11 mouse cellular contexts compared by ENCODE assay signal in the genomic region with DNA sequence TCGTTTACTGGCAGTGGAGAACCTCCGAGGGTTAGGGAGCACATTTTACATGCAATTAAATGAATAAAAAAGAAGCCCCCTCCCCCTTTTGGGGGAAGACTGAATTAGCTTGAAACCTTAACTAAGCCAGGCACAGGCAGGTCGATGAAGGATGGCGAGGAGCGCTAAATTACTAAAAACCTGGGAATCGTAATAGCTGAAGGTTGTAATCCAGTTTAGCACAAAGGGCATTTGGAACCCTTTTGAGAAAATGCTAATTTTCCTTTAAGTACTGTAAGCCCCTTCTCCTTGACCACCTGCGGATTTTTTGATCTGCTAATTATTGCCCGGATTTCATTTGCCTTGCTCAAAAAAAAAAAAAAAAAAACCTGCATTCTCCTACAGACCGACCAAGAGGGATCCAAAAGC. TPM values are rescaled to one million over a fixed set of nuclear protein-coding genes. Genes with fewer than 3 reads are reported as not detected.
DNase-seq lines count a peak whose midpoint lies in the region; ATAC-seq and TF ChIP-seq lines count a peak whose summit lies in the region.
"Had no signal": no experiment of that assay in that cellular context is flagged by ENCODE, and none has a peak within 500 bp of the region (broad histone marks: within the 10 kb centered on the region; RNA-seq: fewer than 3 reads in every experiment).

No protein-coding gene starts in this region.

- no peaks in the 10 kb centered on the region for H3K9me3 ChIP-seq in heart, embryonic 13.5 days
- no peaks in the 10 kb centered on the region for H3K9me3 ChIP-seq in hindbrain, embryonic 13.5 days
- H3K9me3 ChIP-seq in midbrain, embryonic 15.5 days, result no peaks in the 10 kb centered on the region
- no peaks in the 10 kb centered on the region for H3K9me3 ChIP-seq in stomach, postnatal 0 days (ENCODE audit: control insufficient read depth, low read length)

- peak overlapping the region; percentile 91 for H3K4me2 ChIP-seq in heart, embryonic 13.5 days
- peak overlapping the region; percentile 93; the same call in 1 of the 2 replicates for H3K4me2 ChIP-seq in hindbrain, embryonic 13.5 days
- H3K4me2 ChIP-seq in midbrain, embryonic 15.5 days, result peak overlapping the region; percentile 89
- H3K4me2 ChIP-seq in stomach, postnatal 0 days (replicated peaks; ENCODE audit: low read depth), result no peak overlapping the region

- H3K4me3 ChIP-seq in heart, embryonic 13.5 days, result no peak overlapping the region
- no peak overlapping the region for H3K4me3 ChIP-seq in hindbrain, embryonic 13.5 days
- no peak overlapping the region for H3K4me3 ChIP-seq in midbrain, embryonic 15.5 days
- no peak overlapping the region for H3K4me3 ChIP-seq in stomach, postnatal 0 days (ENCODE audit: low read depth, low read length)
- H3K4me3 ChIP-seq: erythroblast, embryonic 14.5 days had no signal

- no peak for TF ChIP-seq EP300 in stomach, postnatal 0 days (optimal IDR thresholded peaks at IDR 0.05)

- H3K27ac ChIP-seq in heart, embryonic 13.5 days (replicated peaks), result no peak overlapping the region
- no peak overlapping the region for H3K27ac ChIP-seq in hindbrain, embryonic 13.5 days
- no peak overlapping the region for H3K27ac ChIP-seq in midbrain, embryonic 15.5 days
- H3K27ac ChIP-seq in stomach, postnatal 0 days (replicated peaks), result no peak overlapping the region

- H3K36me3 ChIP-seq in heart, embryonic 13.5 days, result no peaks in the 10 kb centered on the region
- no peaks in the 10 kb centered on the region for H3K36me3 ChIP-seq in hindbrain, embryonic 13.5 days
- no peaks in the 10 kb centered on the region for H3K36me3 ChIP-seq in midbrain, embryonic 15.5 days (replicated peaks)
- no peaks in the 10 kb centered on the region for H3K36me3 ChIP-seq in stomach, postnatal 0 days (ENCODE audit: control insufficient read depth, insufficient read depth, low read length)

- ATAC-seq in heart, embryonic 13.5 days (ENCODE audit: extremely low read depth, insufficient number of reproducible peaks, low FRiP score, low TSS enrichment), result no peak
- ATAC-seq in hindbrain, embryonic 13.5 days (ENCODE audit: low FRiP score), result no peak
- no peak for ATAC-seq in midbrain, embryonic 15.5 days (replicated peaks)
- ATAC-seq in stomach, postnatal 0 days (ENCODE audit: low FRiP score, low TSS enrichment), result no peak

- WGBS in heart, embryonic 13.5 days, result 25% methylated on average over 9 of the region's 9 CpGs
- 6% methylated on average over 9 of the region's 9 CpGs for WGBS in hindbrain, embryonic 13.5 days
- 8% methylated on average over 9 of the region's 9 CpGs for WGBS in midbrain, embryonic 15.5 days
- 39% methylated on average over 9 of the region's 9 CpGs for WGBS in stomach, postnatal 0 days

- no peak for TF ChIP-seq CTCF in stomach, postnatal 0 days (IDR thresholded peaks at IDR 0.05; ENCODE audit: low read depth)

- peaks cover 25% of the 10 kb centered on the region for H3K4me1 ChIP-seq in heart, embryonic 13.5 days
- H3K4me1 ChIP-seq in hindbrain, embryonic 13.5 days (replicated peaks), result peaks cover 36% of the 10 kb centered on the region
- peaks cover 45% of the 10 kb centered on the region for H3K4me1 ChIP-seq in midbrain, embryonic 15.5 days
- H3K4me1 ChIP-seq in stomach, postnatal 0 days (replicated peaks; ENCODE audit: control insufficient read depth, insufficient read depth), result peaks cover 8% of the 10 kb centered on the region

- H3K9ac ChIP-seq in heart, embryonic 13.5 days, result no peak overlapping the region
- no peak overlapping the region for H3K9ac ChIP-seq in hindbrain, embryonic 13.5 days
- no peak overlapping the region for H3K9ac ChIP-seq in midbrain, embryonic 15.5 days
- no peak overlapping the region for H3K9ac ChIP-seq in stomach, postnatal 0 days (ENCODE audit: low read length)

- DNase-seq in heart, postnatal 4 days, result no peak
- peak; percentile 79 for DNase-seq in ZHBTc4 (ENCODE audit: low read depth, low spot score)
- no peak for DNase-seq in stomach, postnatal 0 days (ENCODE audit: low spot score)
- no peak for DNase-seq in spleen, adult 12 weeks (ENCODE audit: low spot score)
- DNase-seq in kidney, postnatal 10 days, result no peak
- DNase-seq: cerebellum, adult 9-10 months had no signal

- H3K27me3 ChIP-seq in heart, embryonic 13.5 days (replicated peaks), result peaks cover 80% of the 10 kb centered on the region
- H3K27me3 ChIP-seq in hindbrain, embryonic 13.5 days, result peaks cover 62% of the 10 kb centered on the region
- H3K27me3 ChIP-seq in midbrain, embryonic 15.5 days (replicated peaks), result peaks cover 19% of the 10 kb centered on the region; the same call in 1 of the 2 replicates
- peaks cover 22% of the 10 kb centered on the region; the same call in 1 of the 2 replicates for H3K27me3 ChIP-seq in stomach, postnatal 0 days (ENCODE audit: control insufficient read depth, insufficient read depth, low read length)

RNA-seq across cellular contexts. Expression of gene Sall4, which starts 3.3 kb away (rescaled TPM):
- polyA plus RNA-seq in heart, embryonic 13.5 days (2015; fragmentation: Nextera tagmentation; extraction: Ambion mirVana), result 1.1 and 1.5 TPM in 2 replicates
- total RNA-seq in heart, postnatal 4 days (2021), result 1 to 10 TPM; 1.1 to 1.5 TPM
- polyA plus RNA-seq in hindbrain, embryonic 13.5 days (2015; fragmentation: Nextera tagmentation; extraction: Ambion mirVana), result 0.91 and 1.1 TPM in 2 replicates
- 1.2 and 1.3 TPM in 2 replicates for polyA plus RNA-seq in midbrain, embryonic 15.5 days (2015; fragmentation: Nextera tagmentation; extraction: Ambion mirVana)
- polyA plus RNA-seq in stomach, postnatal 0 days (2015; fragmentation: Nextera tagmentation; extraction: Ambion mirVana), result 0.05 and 0.18 TPM in 2 replicates
- total RNA-seq: liver, adult 2 months had no signal
- polyA plus RNA-seq: liver, adult 2 months had no signal

RNA-seq across cellular contexts. Expression of gene Atp9a, which starts 22.3 kb away (rescaled TPM):
- polyA plus RNA-seq in heart, embryonic 13.5 days (2015; fragmentation: Nextera tagmentation; extraction: Ambion mirVana), result 11.5 and 13.1 TPM in 2 replicates
- 10 to 100 TPM; 56.8 to 57.7 TPM for total RNA-seq in heart, postnatal 4 days (2021)
- polyA plus RNA-seq in hindbrain, embryonic 13.5 days (2015; fragmentation: Nextera tagmentation; extraction: Ambion mirVana), result 60.4 and 65.2 TPM in 2 replicates
- polyA plus RNA-seq in midbrain, embryonic 15.5 days (2015; fragmentation: Nextera tagmentation; extraction: Ambion mirVana), result 155 and 179 TPM in 2 replicates
- polyA plus RNA-seq in stomach, postnatal 0 days (2015; fragmentation: Nextera tagmentation; extraction: Ambion mirVana), result 24.1 and 29.2 TPM in 2 replicates
